Mouse (Mus musculus): ENCODE results near the gene Slc50a1.

Slc50a1 gene

GRCm38 (mm10) chr3:89230561-89230960, 39.8 kb downstream of the Slc50a1 start:
- no peak for DNase-seq (ENCODE audit: low spot score)

- no peak for DNase-seq (ENCODE audit: low spot score)
Measured at GRCm38 (mm10) chr3:89229276-89229675, 41.1 kb downstream of the Slc50a1 start.

- no peak for DNase-seq (ENCODE audit: low spot score)
Measured at GRCm38 (mm10) chr3:89228836-89229235, 41.5 kb downstream of the Slc50a1 start, which contains the start of gene Muc1. TSS of gene Muc1 (plus strand) at chr3:89229057.

- peak; percentile 92 for DNase-seq (ENCODE audit: low spot score)
Measured at GRCm38 (mm10) chr3:89228180-89228549, 42.2 kb downstream of the Slc50a1 start.

GRCm38 (mm10) chr3:89227307-89228179, 42.8 kb downstream of the Slc50a1 start:
- DNase-seq (ENCODE audit: low spot score), result peak; percentile 87

GRCm38 (mm10) chr3:89226900-89227299, 43.5 kb downstream of the Slc50a1 start, which contains the start of gene Mtx1:
TSS of gene Mtx1 (minus strand) at chr3:89227088.
- no peak for DNase-seq (ENCODE audit: low spot score)

GRCm38 (mm10) chr3:89226361-89226760, 44.0 kb downstream of the Slc50a1 start:
- no peak for DNase-seq (ENCODE audit: low spot score)

GRCm38 (mm10) chr3:89225918-89226317, 44.5 kb downstream of the Slc50a1 start:
- no peak for DNase-seq (ENCODE audit: low spot score)

GRCm38 (mm10) chr3:89225321-89225815, 45.0 kb downstream of the Slc50a1 start:
- DNase-seq (ENCODE audit: low spot score), result no peak

GRCm38 (mm10) chr3:89224796-89225195, 45.6 kb downstream of the Slc50a1 start:
- DNase-seq (ENCODE audit: low spot score), result no peak

- no peak for DNase-seq (ENCODE audit: low spot score)
Measured at GRCm38 (mm10) chr3:89221167-89221566, 49.2 kb downstream of the Slc50a1 start.

- no peak for DNase-seq (ENCODE audit: low spot score)
Measured at GRCm38 (mm10) chr3:89219546-89219945, 50.8 kb downstream of the Slc50a1 start.

GRCm38 (mm10) chr3:89218271-89218670, 52.1 kb downstream of the Slc50a1 start:
- DNase-seq (ENCODE audit: low spot score), result no peak
